Mouse (Mus musculus) left cerebral cortex, postnatal 10 days (tissue): ENCODE measurements around the gene Olfr1133. TPM values are rescaled to one million over a fixed set of nuclear protein-coding genes. Genes with fewer than 3 reads are reported as not detected.
"Not testable (repeated sequence)": the region's sequence is repeated elsewhere in the genome, so short reads cannot be mapped to it uniquely, and the experiment has no call there.

Source experiments
- DNase-seq, 2 experiments: peaks; one replicate each; pipeline ENCODE4 v3.0.0; 2021 to 2022; ENCODE audit warnings: low spot score in 2 of 2, mixed read lengths in 1 of 2; ENCODE audit errors: extremely low spot score in 1 of 2
- intact Hi-C: fragments of 180-260 bp; cut with DNase I; formaldehyde crosslinking; loops from one replicate; pipeline ENCODE4 v1.15.1; 2025
- total RNA-seq, 2 experiments: library from RNA; stranded (reverse); gene quantifications; 2 replicates each; pipeline ENCODE4 v1.2.3; 2021

Gene Olfr1133
- total RNA-seq = not detected

DNA sequence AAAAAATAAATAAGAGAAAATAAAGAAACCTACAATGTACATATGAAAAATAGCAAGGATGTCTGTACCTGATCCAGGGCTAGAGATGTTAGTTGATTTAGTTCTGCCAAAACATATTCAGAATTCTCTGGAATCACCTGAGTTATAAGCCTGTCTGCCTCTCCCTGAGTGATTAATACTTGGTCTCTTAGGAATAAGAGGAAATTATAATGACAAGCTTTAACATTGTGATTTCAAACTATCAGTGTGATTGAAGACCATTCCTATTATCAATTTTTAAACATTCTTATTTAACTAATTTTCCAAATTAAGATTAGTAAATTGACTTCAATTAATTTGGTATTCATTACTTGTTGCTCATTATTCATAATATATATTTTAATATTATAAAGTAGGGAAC is at the start of gene Olfr1133:
TSS of gene Olfr1133 (minus strand) at position 101 of the 400 bp plus-strand sequence.
- DNase-seq = no peak
- intact Hi-C loops = no loop called here

DNA sequence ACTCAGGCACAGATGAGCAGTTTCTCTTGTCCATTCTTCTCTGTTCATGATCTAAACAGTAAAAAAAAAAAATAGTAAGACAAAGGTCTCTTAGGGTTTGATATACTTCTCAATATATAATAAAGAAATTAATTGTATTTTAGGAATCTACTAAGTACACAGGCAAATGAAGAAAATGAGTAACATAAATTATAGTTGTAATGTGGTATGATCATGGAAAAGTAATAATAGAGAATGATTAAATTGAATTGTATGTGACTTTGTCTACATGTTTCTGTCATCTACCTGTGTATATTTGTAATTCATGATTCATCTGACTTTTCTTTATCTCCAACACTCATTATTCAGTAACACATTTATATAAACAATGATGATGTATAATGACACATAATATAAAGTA is 46.7 kb upstream of the Olfr1133 start, which contains the start of gene Olfr1136:
TSS of gene Olfr1136 (minus strand) at position 101 of the 400 bp plus-strand sequence.
- intact Hi-C loops = no loop called here
- DNase-seq = no peak

DNA sequence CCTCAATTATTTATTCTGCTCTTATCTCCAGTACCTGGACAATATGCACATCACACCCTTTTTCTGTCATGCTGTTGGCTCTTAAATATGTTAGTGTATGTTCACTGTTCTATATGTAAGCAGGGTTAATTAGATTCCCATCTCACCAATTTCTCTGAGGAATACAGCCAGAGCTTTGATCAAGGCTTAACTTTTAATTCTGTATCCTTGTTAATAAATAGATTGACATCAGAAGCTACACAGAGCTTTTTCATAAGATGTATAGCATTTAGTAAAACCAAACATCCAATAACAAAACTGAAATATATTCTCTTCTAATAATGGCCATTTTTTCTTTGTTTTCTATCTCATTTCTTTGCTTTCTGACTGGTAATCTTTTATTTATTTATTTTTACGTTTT is 26.4 kb upstream of the Olfr1133 start, which contains the start of gene Olfr1135:
TSS of gene Olfr1135 (minus strand) at position 101 of the 400 bp plus-strand sequence.
- DNase-seq = no peak
- intact Hi-C loops = no loop called here

DNA sequence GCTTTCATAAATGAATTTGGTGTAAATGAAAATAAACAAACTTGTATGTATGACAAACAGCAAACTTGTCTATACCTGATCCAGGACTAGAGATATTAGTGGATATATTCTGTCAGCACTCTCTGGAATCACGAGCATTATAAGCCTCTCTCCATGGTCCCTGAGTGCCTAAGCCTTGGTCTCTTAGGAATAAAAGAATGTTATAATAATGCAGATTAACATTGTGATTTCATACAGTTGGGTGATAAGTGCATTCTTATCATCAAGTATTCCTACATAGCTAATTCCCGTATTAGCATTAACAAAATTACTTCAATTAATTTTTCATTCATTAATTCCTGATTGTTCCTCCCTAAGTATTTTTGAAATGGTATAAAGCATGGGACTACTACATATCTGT is 11.2 kb upstream of the Olfr1133 start, which contains the start of gene Olfr1134:
TSS of gene Olfr1134 (minus strand) at position 101 of the 400 bp plus-strand sequence.
- no peak for DNase-seq
- intact Hi-C loops = no loop called here

DNA sequence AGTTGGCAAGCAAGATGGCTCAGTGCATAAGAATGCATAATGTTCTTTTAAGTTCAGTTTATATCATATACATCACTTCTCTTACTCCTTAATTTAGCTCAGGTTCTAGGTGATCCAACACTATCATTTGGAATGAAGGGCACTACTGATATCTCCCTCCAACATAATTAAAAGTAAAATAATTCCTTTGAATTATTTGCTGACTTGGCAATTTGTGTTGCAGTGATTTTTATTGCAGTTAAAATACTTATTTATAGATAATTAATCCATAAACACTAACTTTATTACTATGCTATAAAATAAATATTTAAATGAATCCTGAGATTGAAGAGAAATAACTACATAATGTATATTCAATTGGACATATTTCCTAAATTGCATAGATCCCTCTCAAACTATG is 4.7 kb downstream of the Olfr1133 start:
- no peak for DNase-seq
- intact Hi-C loops = no loop called here

DNA sequence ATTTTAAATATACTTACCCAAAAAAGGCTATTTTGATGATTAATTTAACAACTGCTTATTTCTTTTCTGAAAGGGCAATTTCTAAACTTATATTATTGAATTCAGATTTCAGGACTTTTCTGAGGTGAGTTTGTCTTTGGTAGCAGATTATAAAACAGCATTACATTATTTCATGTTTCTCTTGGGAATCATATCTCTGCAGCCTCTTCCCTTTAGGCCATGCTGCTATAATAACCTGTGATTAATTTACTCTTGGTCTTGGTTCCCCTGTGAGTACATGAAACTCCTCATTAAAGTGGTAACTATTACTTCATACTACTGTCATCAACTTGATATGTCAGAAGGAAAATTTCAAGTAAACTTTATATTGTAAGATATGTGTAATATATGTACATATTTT is 9.7 kb downstream of the Olfr1133 start, which contains the start of gene Olfr1132:
TSS of gene Olfr1132 (minus strand) at position 101 of the 400 bp plus-strand sequence.
- DNase-seq = no peak
- intact Hi-C loops = no loop called here

DNA sequence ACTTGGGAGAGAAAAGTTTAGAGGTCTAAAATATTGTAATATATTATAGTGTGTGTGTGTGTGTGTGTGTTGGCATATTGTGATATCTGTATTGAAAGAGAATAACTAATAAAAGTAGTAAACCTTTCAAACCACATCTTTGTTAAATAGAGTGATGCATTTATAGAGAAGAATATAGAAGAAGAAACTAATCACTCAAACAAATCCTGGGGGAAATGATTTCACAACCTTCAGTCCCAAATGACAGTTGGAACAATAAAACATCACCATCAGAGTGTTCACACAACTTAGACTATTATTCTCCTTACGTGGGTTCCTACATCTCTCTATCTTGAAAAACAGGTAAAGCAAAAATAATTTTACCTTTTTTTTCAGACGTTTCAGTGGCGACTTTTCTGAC is 20.4 kb downstream of the Olfr1133 start, which contains the start of gene Olfr1131:
TSS of gene Olfr1131 (plus strand) at position 301 of the 400 bp plus-strand sequence.
- intact Hi-C loops = no loop called here
- DNase-seq = no peak

DNA sequence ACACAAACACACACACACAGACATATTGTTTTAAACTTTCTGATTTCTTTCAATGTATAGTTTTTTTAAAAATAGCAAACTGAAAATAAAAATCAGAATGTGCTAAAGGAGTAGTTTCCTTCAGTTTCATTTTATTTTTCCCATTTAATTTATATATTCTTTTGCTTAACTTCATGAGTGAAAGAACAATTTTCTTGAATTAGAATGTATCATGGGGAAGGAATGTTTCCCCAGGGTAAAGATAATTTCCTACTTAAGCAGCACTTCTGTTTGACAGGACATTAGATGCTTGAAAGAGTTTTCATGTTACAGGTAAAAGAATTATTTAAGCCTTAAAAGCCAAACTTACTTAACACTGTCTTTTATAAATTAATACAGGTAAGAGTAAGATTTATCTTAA is 41.3 kb downstream of the Olfr1133 start, which contains the start of gene Olfr1130:
TSS of gene Olfr1130 (plus strand) at position 301 of the 400 bp plus-strand sequence.
- DNase-seq, intact Hi-C loops: not testable (repeated sequence)

Other genes with a start within 250 kb of the Olfr1133 start
- gene Olfr1123, start 230.7 kb downstream of the Olfr1133 start, total RNA-seq = not detected
- gene Olfr1124, start 217.1 kb downstream of the Olfr1133 start, total RNA-seq = not detected
- not detected for gene Olfr1126, start 193.4 kb downstream of the Olfr1133 start, total RNA-seq
- gene Pramel7, start 150.3 kb downstream of the Olfr1133 start, total RNA-seq = not detected
- gene Pramel6, start 140.8 kb downstream of the Olfr1133 start, total RNA-seq = not detected
- not detected for gene Olfr153, start 115.6 kb downstream of the Olfr1133 start, total RNA-seq
- not detected for gene Olfr1128, start 101.8 kb downstream of the Olfr1133 start, total RNA-seq
- not detected for gene Olfr1129, start 73.5 kb downstream of the Olfr1133 start, total RNA-seq
- not detected for gene Olfr1130, start 41.2 kb downstream of the Olfr1133 start, total RNA-seq
- gene Olfr1131, start 20.3 kb downstream of the Olfr1133 start, total RNA-seq = not detected
- not detected for gene Olfr1132, start 9.8 kb downstream of the Olfr1133 start, total RNA-seq
- gene Olfr1134, start 11.1 kb upstream of the Olfr1133 start, total RNA-seq = not detected
- not detected for gene Olfr1135, start 26.3 kb upstream of the Olfr1133 start, total RNA-seq
- gene Olfr1136, start 46.6 kb upstream of the Olfr1133 start, total RNA-seq = not detected
- not detected for gene Olfr1137, start 65.8 kb upstream of the Olfr1133 start, total RNA-seq
- not detected for gene Olfr1138, start 92.6 kb upstream of the Olfr1133 start, total RNA-seq
- not detected for gene Olfr1140, start 96.4 kb upstream of the Olfr1133 start, total RNA-seq
- not detected for gene Olfr1141, start 106.6 kb upstream of the Olfr1133 start, total RNA-seq
- gene Olfr152, start 132.1 kb upstream of the Olfr1133 start, total RNA-seq = not detected
- gene Olfr1143, start 153.2 kb upstream of the Olfr1133 start, total RNA-seq = not detected
- gene Olfr1145, start 162.4 kb upstream of the Olfr1133 start, total RNA-seq = not detected
- gene Olfr1148, start 183.2 kb upstream of the Olfr1133 start, total RNA-seq = not detected
- not detected for gene Olfr1150-ps1, start 196.6 kb upstream of the Olfr1133 start, total RNA-seq
- not detected for gene Olfr1151, start 208.5 kb upstream of the Olfr1133 start, total RNA-seq
- gene Olfr1152, start 219.1 kb upstream of the Olfr1133 start, total RNA-seq = not detected
- gene Olfr1153, start 247.6 kb upstream of the Olfr1133 start, total RNA-seq = not detected